Mouse (Mus musculus) kidney, embryonic 16.5 days (tissue): ENCODE data around the gene Lbx1. TPM values are rescaled to one million over a fixed set of nuclear protein-coding genes. Genes with fewer than 3 reads are reported as not detected.

ENCODE experiments used
- ATAC-seq: fragments of 200-750 bp; cut with Nextera tagmentation; 2 replicates; pipeline ENCODE4 v1.8.0; 2017; ENCODE audit warnings: moderate TSS enrichment; ENCODE audit not compliant: low FRiP score, low TSS enrichment
- H3K27ac ChIP-seq: fragments of 300-500 bp; sonication (generic); 2 replicates; pipeline ENCODE4 v1.5.1; 2014; ENCODE audit warnings: low read length
- H3K27me3 ChIP-seq: fragments of 300-500 bp; sonication (generic); 2 replicates; pipeline ENCODE4 v1.6.1; 2014; ENCODE audit warnings: low read length, control low read depth, mixed read lengths; ENCODE audit not compliant: insufficient read depth
- H3K36me3 ChIP-seq: fragments of 300-500 bp; sonication (generic); 2 replicates; pipeline ENCODE4 v1.6.1; 2014; ENCODE audit warnings: low read length, control low read depth, mixed read lengths; ENCODE audit not compliant: insufficient read depth
- H3K4me1 ChIP-seq: fragments of 300-500 bp; sonication (generic); 2 replicates; pipeline ENCODE4 v1.6.1; 2014; ENCODE audit warnings: low read length, control low read depth, mixed read lengths; ENCODE audit not compliant: insufficient read depth
- H3K4me2 ChIP-seq: fragments of 300-500 bp; sonication (generic); replicated peaks from 2 replicates; pipeline ENCODE4 v1.6.1; 2014; ENCODE audit warnings: low read depth, low read length
- H3K4me3 ChIP-seq: fragments of 300-500 bp; sonication (generic); 2 replicates; pipeline ENCODE4 v1.5.1; 2014; ENCODE audit warnings: mild to moderate bottlenecking, low read length
- H3K9ac ChIP-seq: fragments of 300-500 bp; sonication (generic); replicated peaks from 2 replicates; pipeline ENCODE4 v1.6.1; 2014; ENCODE audit warnings: low read length
- H3K9me3 ChIP-seq: fragments of 300-500 bp; sonication (generic); 2 replicates; pipeline ENCODE4 v1.6.1; 2016; ENCODE audit warnings: low read length, control low read depth
- WGBS: fragments of 180-500 bp; shearing (Covaris S2); extraction: QIAGEN DNeasy Blood & Tissue Kit; methylation state at CpG from one replicate; pipeline ENCODE4 v1.1.7; 2014; 5-methylcytosine and 5-hydroxymethylcytosine counted together
- polyA plus RNA-seq: library from polyadenylated mRNA; unstranded; fragments of >200 nt; fragmentation: Nextera tagmentation; extraction: Ambion mirVana; gene quantifications from 2 replicates; pipeline ENCODE4 v1.2.1, GENCODE M21; 2015

The Lbx1 gene
- polyA plus RNA-seq, 1 experiment from 2014 or later: not detected

GRCm38 (mm10) chr19:45243918-45244700 is 8.5 kb upstream of the Lbx1 start:
- H3K9ac ChIP-seq: no peak overlapping the region
- H3K27ac ChIP-seq: no peak overlapping the region
- H3K4me1 ChIP-seq: 0 out of 2 replicates have a peak, but pooled peaks cover 2% of the 10 kb centered on the region
- no peaks in the 10 kb centered on the region for H3K36me3 ChIP-seq
- peaks cover 71% of the 10 kb centered on the region for H3K27me3 ChIP-seq
- H3K4me3 ChIP-seq: no peak overlapping the region; the same call in 1 of the 2 replicates
- H3K4me2 ChIP-seq: 0 out of 2 replicates have a peak overlapping the region, but pooled peaks have one; percentile 20
- ATAC-seq: no peak
- H3K9me3 ChIP-seq: no peaks in the 10 kb centered on the region
- WGBS: 3% methylated on average over 29 of the region's 29 CpGs

- Histone ChIP-seq H3K9ac (no peak overlapping the region), H3K9me3 (no peaks in the 10 kb centered on the region), H3K4me2 (no peak overlapping the region), H3K4me1 (0 out of 2 replicates have a peak, but pooled peaks cover 2% of the 10 kb centered on the region), H3K27me3 (peaks cover 80% of the 10 kb centered on the region), H3K4me3 (no peak overlapping the region), H3K27ac (no peak overlapping the region), H3K36me3 (no peaks in the 10 kb centered on the region)
- ATAC-seq: no peak
- WGBS: 5% methylated on average over 5 of the region's 5 CpGs
Measured at GRCm38 (mm10) chr19:45243264-45243602, 7.6 kb upstream of the Lbx1 start.

- Histone ChIP-seq H3K4me1 (0 out of 2 replicates have a peak, but pooled peaks cover 2% of the 10 kb centered on the region), H3K27me3 (peaks cover 86% of the 10 kb centered on the region), H3K9me3 (no peaks in the 10 kb centered on the region), H3K27ac (no peak overlapping the region), H3K9ac (no peak overlapping the region), H3K4me2 (no peak overlapping the region), H3K4me3 (no peak overlapping the region), H3K36me3 (no peaks in the 10 kb centered on the region)
- WGBS: under 1% methylated on average over 23 of the region's 23 CpGs
- ATAC-seq: no peak
Measured at GRCm38 (mm10) chr19:45242348-45243263, 7.0 kb upstream of the Lbx1 start.

- H3K9ac ChIP-seq: no peak overlapping the region
- no peaks in the 10 kb centered on the region for H3K36me3 ChIP-seq
- H3K4me2 ChIP-seq: no peak overlapping the region
- H3K4me3 ChIP-seq: no peak overlapping the region
- no peak overlapping the region for H3K27ac ChIP-seq
- H3K9me3 ChIP-seq: no peaks in the 10 kb centered on the region
- H3K4me1 ChIP-seq: peaks cover 4% of the 10 kb centered on the region; the same call in 1 of the 2 replicates
- ATAC-seq: no peak
- WGBS: 14% methylated on average over 4 of the region's 4 CpGs
- H3K27me3 ChIP-seq: peaks cover 92% of the 10 kb centered on the region
Measured at GRCm38 (mm10) chr19:45242017-45242347, 6.4 kb upstream of the Lbx1 start.

GRCm38 (mm10) chr19:45240026-45240425 is 4.4 kb upstream of the Lbx1 start:
- H3K4me2 ChIP-seq: no peak overlapping the region
- no peaks in the 10 kb centered on the region for H3K36me3 ChIP-seq
- no peak overlapping the region for H3K27ac ChIP-seq
- no peak overlapping the region for H3K9ac ChIP-seq
- WGBS: 5% methylated on average over 2 of the region's 2 CpGs
- ATAC-seq: no peak
- H3K9me3 ChIP-seq: no peaks in the 10 kb centered on the region
- peaks cover 24% of the 10 kb centered on the region for H3K4me1 ChIP-seq
- no peak overlapping the region for H3K4me3 ChIP-seq
- H3K27me3 ChIP-seq: peaks cover 99% of the 10 kb centered on the region

- Histone ChIP-seq H3K36me3 (no peaks in the 10 kb centered on the region), H3K9me3 (no peaks in the 10 kb centered on the region), H3K4me3 (no peak overlapping the region), H3K4me1 (peaks cover 27% of the 10 kb centered on the region), H3K4me2 (no peak overlapping the region), H3K27me3 (peaks cover 99% of the 10 kb centered on the region), H3K9ac (no peak overlapping the region), H3K27ac (no peak overlapping the region)
- ATAC-seq: no peak
- WGBS: 3% methylated on average over 1 of the region's 1 CpGs
Measured at GRCm38 (mm10) chr19:45239191-45239590, 3.6 kb upstream of the Lbx1 start.

GRCm38 (mm10) chr19:45237665-45238209 is 2.1 kb upstream of the Lbx1 start:
- H3K4me2 ChIP-seq: no peak overlapping the region
- H3K9ac ChIP-seq: no peak overlapping the region
- 13% methylated on average over 3 of the region's 3 CpGs for WGBS
- no peak overlapping the region for H3K4me3 ChIP-seq
- no peak overlapping the region for H3K27ac ChIP-seq
- H3K9me3 ChIP-seq: no peaks in the 10 kb centered on the region
- H3K27me3 ChIP-seq: peaks cover 99% of the 10 kb centered on the region
- no peaks in the 10 kb centered on the region for H3K36me3 ChIP-seq
- no peak for ATAC-seq
- H3K4me1 ChIP-seq: peaks cover 25% of the 10 kb centered on the region

GRCm38 (mm10) chr19:45237099-45237498 is 1.5 kb upstream of the Lbx1 start:
- Histone ChIP-seq H3K4me1 (peaks cover 25% of the 10 kb centered on the region), H3K27ac (no peak overlapping the region), H3K4me3 (no peak overlapping the region), H3K9me3 (no peaks in the 10 kb centered on the region), H3K27me3 (peaks cover 99% of the 10 kb centered on the region), H3K9ac (no peak overlapping the region), H3K4me2 (peak overlapping the region; percentile 52; the same call in 1 of the 2 replicates), H3K36me3 (no peaks in the 10 kb centered on the region)
- no peak for ATAC-seq
- WGBS: 5% methylated on average over 8 of the region's 8 CpGs

- H3K9ac ChIP-seq: no peak overlapping the region
- no peak overlapping the region for H3K27ac ChIP-seq
- H3K36me3 ChIP-seq: no peaks in the 10 kb centered on the region
- peaks cover 99% of the 10 kb centered on the region for H3K27me3 ChIP-seq
- no peaks in the 10 kb centered on the region for H3K9me3 ChIP-seq
- WGBS: under 1% methylated on average over 39 of the region's 39 CpGs
- peak overlapping the region; percentile 52 for H3K4me2 ChIP-seq
- peak; percentile 77 for ATAC-seq
- peaks cover 29% of the 10 kb centered on the region for H3K4me1 ChIP-seq
- H3K4me3 ChIP-seq: peak overlapping the region; percentile 40
Measured at GRCm38 (mm10) chr19:45236363-45236942, 841 bp upstream of the Lbx1 start.
